Mouse (Mus musculus): Measurements from ENCODE around the gene Dot1l. TPM values are rescaled to one million over a fixed set of nuclear protein-coding genes. Genes with fewer than 3 reads are reported as not detected.

Dot1l gene
- polyA plus RNA-seq, 1 experiment from 2014 or later: 9.9 TPM

DNA sequence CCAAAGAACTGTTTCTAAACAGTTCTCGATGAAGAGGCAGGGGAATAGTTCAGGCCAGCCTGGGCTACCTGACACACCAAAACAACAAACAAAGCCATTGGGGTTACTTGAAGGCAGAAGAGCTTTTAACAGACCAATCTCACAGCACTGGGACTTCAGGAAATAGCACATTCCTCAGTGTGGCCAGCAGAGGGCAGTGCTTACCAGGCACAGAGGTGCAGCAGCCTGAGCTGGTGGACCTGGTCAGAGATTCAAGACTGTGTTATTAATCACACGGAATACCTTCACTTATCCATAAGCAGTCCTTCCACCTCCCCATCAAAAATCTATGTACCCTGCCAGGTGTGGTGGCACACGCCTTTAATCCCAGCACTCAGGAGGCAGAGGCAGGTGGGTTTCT lies 7.6 kb upstream of the Dot1l start:
- peaks cover 3% of the 10 kb centered on the region; the same call in 1 of the 2 replicates for H3K4me1 ChIP-seq (replicated peaks; ENCODE audit: insufficient read depth, low read length)

DNA sequence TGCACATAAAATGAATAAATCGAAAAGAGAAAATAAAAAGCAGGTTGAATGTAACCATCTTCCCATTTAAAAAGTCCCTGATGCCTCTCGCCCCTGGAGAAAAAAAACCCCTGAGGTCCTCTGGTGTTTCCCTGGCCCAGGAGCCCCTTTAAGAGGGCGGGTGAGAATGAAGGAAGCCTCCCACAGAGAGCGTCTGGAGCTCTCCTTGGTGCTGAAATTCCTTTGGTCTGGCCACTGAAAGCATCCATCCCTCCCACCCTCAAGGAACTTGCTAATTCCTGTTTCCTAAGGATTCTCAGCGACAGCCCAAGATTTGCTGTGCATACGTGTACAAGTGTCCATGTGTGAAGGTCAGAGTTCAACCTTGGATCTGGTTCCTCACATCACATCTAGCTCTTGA lies 6.4 kb upstream of the Dot1l start:
- H3K4me3 ChIP-seq (replicated peaks; ENCODE audit: low read depth, low read length): no peak overlapping the region
- no peak for ATAC-seq (replicated peaks; ENCODE audit: low FRiP score, low read depth)
- TF ChIP-seq CTCF (IDR thresholded peaks at IDR 0.05; ENCODE audit: low read depth): no peak
- H3K36me3 ChIP-seq (ENCODE audit: insufficient read depth, low read length): no peaks in the 10 kb centered on the region
- WGBS: 5% methylated on average over 6 of the region's 6 CpGs
- H3K4me1 ChIP-seq (replicated peaks; ENCODE audit: insufficient read depth, low read length): peaks cover 6% of the 10 kb centered on the region; the same call in 1 of the 2 replicates
- peak; percentile 93 for DNase-seq (ENCODE audit: low spot score)
- no peaks in the 10 kb centered on the region for H3K9me3 ChIP-seq (replicated peaks; ENCODE audit: low read length)
- no peak overlapping the region for H3K9ac ChIP-seq (ENCODE audit: low read depth, low read length)
- H3K4me2 ChIP-seq (ENCODE audit: low read length): no peak overlapping the region
- H3K27me3 ChIP-seq (ENCODE audit: insufficient read depth, low read length): no peaks in the 10 kb centered on the region
- H3K27ac ChIP-seq: no peak overlapping the region

More for the DNA sequence above, 7.6 kb upstream of the Dot1l start:
- H3K27ac ChIP-seq: no peak overlapping the region
- no peaks in the 10 kb centered on the region for H3K36me3 ChIP-seq (ENCODE audit: insufficient read depth, low read length)
- peak; percentile 98 for TF ChIP-seq CTCF (IDR thresholded peaks at IDR 0.05; ENCODE audit: low read depth)
- no peaks in the 10 kb centered on the region for H3K9me3 ChIP-seq (replicated peaks; ENCODE audit: low read length)
- no peak for ATAC-seq (replicated peaks; ENCODE audit: low FRiP score, low read depth)
- peak; percentile 90 for DNase-seq (ENCODE audit: low spot score)
- H3K9ac ChIP-seq (ENCODE audit: low read depth, low read length): no peak overlapping the region
- H3K4me2 ChIP-seq (ENCODE audit: low read length): no peak overlapping the region
- no peaks in the 10 kb centered on the region for H3K27me3 ChIP-seq (ENCODE audit: insufficient read depth, low read length)
- WGBS: 20% methylated on average over 3 of the region's 3 CpGs
- no peak overlapping the region for H3K4me3 ChIP-seq (replicated peaks; ENCODE audit: low read depth, low read length)

DNA sequence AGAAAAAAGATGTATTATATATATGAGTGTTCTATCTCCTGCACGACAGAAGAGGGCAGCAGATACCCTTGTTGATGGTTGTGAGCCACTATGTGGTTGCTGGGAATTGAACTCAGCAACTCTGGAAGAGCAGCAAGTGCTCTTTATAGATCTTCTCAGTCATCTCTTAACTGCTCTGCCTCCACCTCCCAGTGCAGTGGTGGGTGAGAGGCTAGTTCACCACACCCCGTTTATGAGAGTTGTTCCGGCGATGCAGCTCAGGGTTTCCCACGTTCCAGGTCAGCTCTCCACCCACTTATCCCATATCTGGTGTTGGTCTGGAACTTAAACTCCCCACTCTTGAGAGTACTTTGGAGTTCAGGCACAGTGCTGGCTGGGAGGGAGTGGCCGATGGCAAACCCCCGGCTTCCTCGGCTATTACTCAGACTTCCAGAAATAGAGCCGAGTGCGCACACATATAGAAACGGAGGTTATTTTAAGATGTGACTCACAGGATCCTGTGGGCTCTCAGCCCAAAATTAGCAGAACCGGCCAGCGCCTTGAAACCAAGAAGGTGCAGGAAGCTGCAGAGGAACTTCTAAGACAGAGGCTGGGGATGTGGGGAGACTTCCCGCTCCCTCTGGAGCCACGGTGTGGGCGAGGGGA lies 3.7 kb upstream of the Dot1l start:
- peak; percentile 77 for DNase-seq (ENCODE audit: low spot score)
- peak overlapping the region; percentile 86 for H3K27ac ChIP-seq
- H3K9ac ChIP-seq (ENCODE audit: low read depth, low read length): no peak overlapping the region
- H3K4me2 ChIP-seq (ENCODE audit: low read length): peak overlapping the region; percentile 53
- peaks cover 11% of the 10 kb centered on the region for H3K4me1 ChIP-seq (replicated peaks; ENCODE audit: insufficient read depth, low read length)
- peak overlapping the region; percentile 11; the same call in 1 of the 2 replicates for H3K4me3 ChIP-seq (replicated peaks; ENCODE audit: low read depth, low read length)
- no peaks in the 10 kb centered on the region for H3K27me3 ChIP-seq (ENCODE audit: insufficient read depth, low read length)
- H3K36me3 ChIP-seq (ENCODE audit: insufficient read depth, low read length): no peaks in the 10 kb centered on the region
- H3K9me3 ChIP-seq (replicated peaks; ENCODE audit: low read length): no peaks in the 10 kb centered on the region
- ATAC-seq (replicated peaks; ENCODE audit: low FRiP score, low read depth): no peak
- 9% methylated on average over 16 of the region's 16 CpGs for WGBS
- TF ChIP-seq CTCF (IDR thresholded peaks at IDR 0.05; ENCODE audit: low read depth): peak; percentile 64

- ATAC-seq (replicated peaks; ENCODE audit: low FRiP score, low read depth) (peak; percentile 57), DNase-seq (ENCODE audit: low spot score) (peak; percentile 92)
- no peak for TF ChIP-seq CTCF (IDR thresholded peaks at IDR 0.05; ENCODE audit: low read depth)
- Histone ChIP-seq H3K4me2 (ENCODE audit: low read length) (peak overlapping the region; percentile 53), H3K4me3 (replicated peaks; ENCODE audit: low read depth, low read length) (peak overlapping the region; percentile 11; the same call in 1 of the 2 replicates), H3K27me3 (ENCODE audit: insufficient read depth, low read length) (no peaks in the 10 kb centered on the region), H3K9me3 (replicated peaks; ENCODE audit: low read length) (no peaks in the 10 kb centered on the region), H3K27ac (peak overlapping the region; percentile 86), H3K4me1 (replicated peaks; ENCODE audit: insufficient read depth, low read length) (peaks cover 20% of the 10 kb centered on the region), H3K9ac (ENCODE audit: low read depth, low read length) (no peak overlapping the region), H3K36me3 (ENCODE audit: insufficient read depth, low read length) (no peaks in the 10 kb centered on the region)
- under 1% methylated on average over 6 of the region's 6 CpGs for WGBS
Observed at GRCm38 (mm10) chr10:80752079-80752625, 2.9 kb upstream of the Dot1l start.

DNA sequence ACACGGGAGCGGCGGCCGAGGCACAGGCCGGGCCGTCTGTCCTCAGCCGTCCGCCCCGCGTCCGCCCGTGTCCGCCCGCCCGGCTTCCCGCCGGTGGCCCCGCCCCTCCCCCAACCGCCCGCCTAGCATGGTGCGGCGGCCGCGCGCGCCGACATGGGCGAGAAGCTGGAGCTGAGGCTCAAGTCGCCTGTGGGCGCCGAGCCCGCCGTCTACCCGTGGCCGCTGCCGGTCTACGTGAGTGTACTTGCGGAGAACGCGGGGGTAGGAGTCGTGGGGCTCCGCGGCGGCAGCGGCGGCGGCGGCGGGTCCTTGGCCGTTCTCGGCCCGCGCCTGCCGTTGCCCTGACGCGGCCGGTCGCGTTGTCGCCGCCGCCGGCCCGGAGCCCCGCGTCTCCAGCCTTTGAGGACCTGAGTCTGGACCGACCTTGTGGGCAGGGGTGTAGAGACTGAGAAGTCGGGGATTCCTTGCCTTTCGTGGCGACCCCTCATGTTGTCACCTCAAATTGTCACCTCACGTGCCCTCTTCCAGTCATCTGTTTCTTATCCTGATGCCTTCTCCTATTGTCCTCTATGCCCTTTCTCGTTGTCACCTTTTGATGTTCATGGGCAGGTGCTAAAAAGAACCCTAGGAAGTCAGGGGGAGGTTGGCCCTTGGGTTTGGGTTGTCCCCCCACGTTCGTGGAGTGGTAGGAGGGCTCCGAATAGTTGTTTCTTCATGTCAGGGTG lies 447 bp downstream of the Dot1l start:
- H3K27me3 ChIP-seq (ENCODE audit: insufficient read depth, low read length): no peaks in the 10 kb centered on the region
- H3K4me3 ChIP-seq (replicated peaks; ENCODE audit: low read depth, low read length): peak overlapping the region; percentile 86
- ATAC-seq (replicated peaks; ENCODE audit: low FRiP score, low read depth) (no peak), DNase-seq (ENCODE audit: low spot score) (no peak)
- no peak for TF ChIP-seq CTCF (IDR thresholded peaks at IDR 0.05; ENCODE audit: low read depth)
- H3K9ac ChIP-seq (ENCODE audit: low read depth, low read length): peak overlapping the region; percentile 83
- H3K4me1 ChIP-seq (replicated peaks; ENCODE audit: insufficient read depth, low read length): peaks cover 24% of the 10 kb centered on the region
- no peaks in the 10 kb centered on the region for H3K9me3 ChIP-seq (replicated peaks; ENCODE audit: low read length)
- under 1% methylated on average over 63 of the region's 75 CpGs for WGBS
- H3K4me2 ChIP-seq (ENCODE audit: low read length): peak overlapping the region; percentile 85
- peak overlapping the region; percentile 69 for H3K27ac ChIP-seq
- no peaks in the 10 kb centered on the region for H3K36me3 ChIP-seq (ENCODE audit: insufficient read depth, low read length)

GRCm38 (mm10) chr10:80756099-80756498 lies 1.1 kb downstream of the Dot1l start:
- Histone ChIP-seq H3K9me3 (replicated peaks; ENCODE audit: low read length) (no peaks in the 10 kb centered on the region), H3K9ac (ENCODE audit: low read depth, low read length) (peak overlapping the region; percentile 83), H3K27me3 (ENCODE audit: insufficient read depth, low read length) (no peaks in the 10 kb centered on the region), H3K4me3 (replicated peaks; ENCODE audit: low read depth, low read length) (peak overlapping the region; percentile 86), H3K27ac (no peak overlapping the region), H3K4me1 (replicated peaks; ENCODE audit: insufficient read depth, low read length) (peaks cover 29% of the 10 kb centered on the region), H3K4me2 (ENCODE audit: low read length) (peak overlapping the region; percentile 85), H3K36me3 (ENCODE audit: insufficient read depth, low read length) (no peaks in the 10 kb centered on the region)
- DNase-seq (ENCODE audit: low spot score): peak; percentile 3
- peak; percentile 25; the same call in 1 of the 2 replicates for TF ChIP-seq CTCF (IDR thresholded peaks at IDR 0.05; ENCODE audit: low read depth)
- no peak for ATAC-seq (replicated peaks; ENCODE audit: low FRiP score, low read depth)
- 22% methylated on average over 3 of the region's 3 CpGs for WGBS

Measured in kidney, postnatal 0 days (tissue).